Mouse (Mus musculus) neutrophil, adult 59 days (primary cell): ENCODE data around the gene Hif3a. TPM values are rescaled to one million over a fixed set of nuclear protein-coding genes. Genes with fewer than 3 reads are reported as not detected.

Experiments used
- total RNA-seq, 2 experiments: library from RNA; stranded (reverse); gene quantifications; 1 replicate in 1 of 2; 2 replicates in 1 of 2; pipeline ENCODE4 v1.2.4; 2023

Gene Hif3a
- under 1 TPM; 0.22 to 0.76 TPM for total RNA-seq

GRCm38 (mm10) chr7:17062389-17062788 is at the start of gene Hif3a:
Gene Hif3a, minus strand, starts transcription at chr7:17062427.

DNA sequence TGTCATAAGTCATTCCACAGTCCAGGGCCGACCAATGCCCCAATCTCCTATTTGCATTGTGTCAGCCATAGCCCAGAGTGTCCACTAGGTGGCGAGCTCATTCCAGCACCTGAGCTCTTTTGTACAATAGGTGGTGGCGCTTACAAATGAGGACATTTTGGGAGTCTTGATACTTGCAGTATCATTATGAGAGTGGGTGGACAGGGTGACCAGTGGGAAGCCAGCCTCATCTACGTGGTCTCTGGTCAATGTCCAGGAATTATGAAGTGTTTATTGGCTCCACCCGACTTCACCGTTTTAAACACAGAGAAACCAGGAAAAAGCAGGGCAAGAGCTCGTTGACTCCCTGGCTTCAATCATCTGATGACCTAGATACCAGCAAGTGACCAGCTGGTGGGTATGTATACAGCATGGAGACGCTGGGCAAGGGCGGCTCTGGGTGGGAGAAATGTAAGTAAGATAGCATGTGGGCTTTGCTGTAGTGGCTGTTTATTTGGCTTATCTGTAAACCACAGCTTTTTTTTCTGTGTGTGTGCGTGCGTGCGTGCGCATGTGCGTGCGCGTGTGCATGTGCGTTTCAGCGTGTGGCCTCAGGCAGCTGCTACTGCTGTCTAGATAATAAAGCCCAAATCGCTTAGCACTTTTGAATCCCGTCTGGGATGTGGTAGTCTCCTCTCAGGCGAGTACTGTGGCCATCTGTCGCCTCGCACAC is 11.8 kb upstream of the Hif3a start, which contains the start of gene Psg16:
Psg16 (plus strand) TSS at position 137 of the 712 bp plus-strand sequence.

GRCm38 (mm10) chr7:17027588-17028343 is 34.5 kb downstream of the Hif3a start, which contains the start of gene Ppp5c:
Gene Ppp5c, minus strand, starts transcription at chr7:17027924.

GRCm38 (mm10) chr7:16992451-16992807 is 69.8 kb downstream of the Hif3a start, which contains the start of gene Ccdc8:
Gene Ccdc8, plus strand, starts transcription at chr7:16992708.

DNA sequence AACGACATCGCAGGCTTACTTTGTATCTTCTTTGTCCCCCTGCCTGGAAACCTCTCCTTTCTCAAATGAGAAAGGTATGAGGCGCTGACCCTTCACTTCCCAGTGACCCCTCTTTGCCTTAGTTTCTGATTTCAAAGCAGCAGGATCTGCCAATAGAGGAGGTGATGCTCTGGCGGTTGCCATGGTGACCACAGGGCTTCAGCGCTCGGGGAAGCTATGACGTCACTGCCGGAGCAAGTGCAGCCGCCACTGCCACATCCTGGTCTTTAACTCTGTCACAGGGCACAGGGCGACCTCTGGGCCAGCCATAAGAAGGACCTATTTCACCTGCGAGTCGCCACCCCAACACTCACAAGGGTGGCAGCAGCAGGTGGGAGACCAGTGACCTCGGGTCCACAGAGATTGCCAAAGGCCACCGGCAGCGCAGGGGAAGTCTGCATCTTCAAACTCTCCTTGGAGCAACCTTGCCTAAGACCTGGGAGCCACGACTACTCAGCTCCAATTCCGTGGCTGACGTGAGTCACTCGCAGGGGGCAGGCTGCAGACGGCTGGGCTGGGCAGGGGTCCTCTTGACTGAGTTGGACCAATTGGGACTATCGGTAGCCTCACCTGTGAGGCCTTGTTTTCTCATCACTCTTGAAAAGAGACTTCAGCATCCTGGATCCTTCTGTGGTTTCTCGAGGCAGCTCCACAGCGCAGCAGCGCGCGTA is 79.2 kb downstream of the Hif3a start, which contains the start of gene Gm42372:
Gm42372 (plus strand) TSS at position 228 of the 710 bp plus-strand sequence.

Other genes with a start within 250 kb of the Hif3a start
- gene Strn4, start 246.5 kb downstream of the Hif3a start, total RNA-seq, result 10 to 100 TPM; 59.5 to 67.7 TPM
- 10 to 100 TPM; 13.8 to 16.2 TPM for gene Fkrp, start 245.7 kb downstream of the Hif3a start, total RNA-seq
- 10 to 100 TPM; 44.6 to 59.5 TPM for gene Prkd2, start 219.5 kb downstream of the Hif3a start, total RNA-seq
- not detected for gene Dact3, start 187.1 kb downstream of the Hif3a start, total RNA-seq
- not detected for gene Gng8, start 170.6 kb downstream of the Hif3a start, total RNA-seq
- gene Ptgir, start 155.9 kb downstream of the Hif3a start, total RNA-seq, result 10 to 100 TPM; 29.5 to 31.3 TPM
- gene Calm3, start 138.3 kb downstream of the Hif3a start, total RNA-seq, result 100 to 1,000 TPM; 202 to 213 TPM
- gene Pnmal2, start 117.7 kb downstream of the Hif3a start, total RNA-seq, result not detected
- gene Pnmal1, start 102.7 kb downstream of the Hif3a start, total RNA-seq, result not detected
- gene Gm42372, start 79.3 kb downstream of the Hif3a start, total RNA-seq, result under 1 TPM in 1 of 2 experiments, not detected in 1; 0.07 TPM
- under 1 TPM; 0.20 to 0.29 TPM for gene Ccdc8, start 69.7 kb downstream of the Hif3a start, total RNA-seq
- gene Ppp5c, start 34.5 kb downstream of the Hif3a start, total RNA-seq, result 10 to 100 TPM; 34.7 to 45.5 TPM
- gene Psg16, start 11.6 kb upstream of the Hif3a start, total RNA-seq, result under 1 TPM in 1 of 2 experiments, not detected in 1; 0.07 TPM
- not detected for gene Ceacam3, start 87.9 kb upstream of the Hif3a start, total RNA-seq
- not detected for gene Psg29, start 141.1 kb upstream of the Hif3a start, total RNA-seq